Mouse (Mus musculus): ENCODE measurements around the gene Vegfc.

Vegfc gene

GRCm38 (mm10) chr8:54077271-54078120, at the start of gene Vegfc:
Gene Vegfc (plus strand): TSS chr8:54077606.
- peak; percentile 60 for DNase-seq (ENCODE audit: low spot score)

- no peak for DNase-seq (ENCODE audit: low spot score)
Measured at GRCm38 (mm10) chr8:54034584-54034983, 42.8 kb upstream of the Vegfc start.

- no peak for DNase-seq (ENCODE audit: low spot score)
Measured at GRCm38 (mm10) chr8:54042601-54043000, 34.8 kb upstream of the Vegfc start.

GRCm38 (mm10) chr8:54043468-54043867, 33.9 kb upstream of the Vegfc start:
- DNase-seq (ENCODE audit: low spot score): no peak

GRCm38 (mm10) chr8:54053210-54053609, 24.2 kb upstream of the Vegfc start:
- no peak for DNase-seq (ENCODE audit: low spot score)

GRCm38 (mm10) chr8:54065492-54065891, 11.9 kb upstream of the Vegfc start:
- no peak for DNase-seq (ENCODE audit: low spot score)

- DNase-seq (ENCODE audit: low spot score): no peak
Measured at GRCm38 (mm10) chr8:54076301-54076700, 1.1 kb upstream of the Vegfc start.

- DNase-seq (ENCODE audit: low spot score): peak; percentile 58
Measured at GRCm38 (mm10) chr8:54076791-54077270, 575 bp upstream of the Vegfc start.

- DNase-seq (ENCODE audit: low spot score): peak; percentile 11
Measured at GRCm38 (mm10) chr8:54078121-54078440, 675 bp downstream of the Vegfc start.

- DNase-seq (ENCODE audit: low spot score): no peak
Measured at GRCm38 (mm10) chr8:54079001-54079400, 1.6 kb downstream of the Vegfc start.

GRCm38 (mm10) chr8:54079601-54080000, 2.2 kb downstream of the Vegfc start:
- DNase-seq (ENCODE audit: low spot score): no peak

GRCm38 (mm10) chr8:54085896-54086295, 8.5 kb downstream of the Vegfc start:
- no peak for DNase-seq (ENCODE audit: low spot score)

- no peak for DNase-seq (ENCODE audit: low spot score)
Measured at GRCm38 (mm10) chr8:54087114-54087513, 9.7 kb downstream of the Vegfc start.

- no peak for DNase-seq (ENCODE audit: low spot score)
Measured at GRCm38 (mm10) chr8:54089204-54089603, 11.8 kb downstream of the Vegfc start.

GRCm38 (mm10) chr8:54089901-54090300, 12.5 kb downstream of the Vegfc start:
- no peak for DNase-seq (ENCODE audit: low spot score)

GRCm38 (mm10) chr8:54100058-54100457, 22.7 kb downstream of the Vegfc start:
- no peak for DNase-seq (ENCODE audit: low spot score)

GRCm38 (mm10) chr8:54114581-54114980, 37.2 kb downstream of the Vegfc start:
- no peak for DNase-seq (ENCODE audit: low spot score)

- DNase-seq (ENCODE audit: low spot score): no peak
Measured at GRCm38 (mm10) chr8:54120115-54120514, 42.7 kb downstream of the Vegfc start.

GRCm38 (mm10) chr8:54121942-54122341, 44.5 kb downstream of the Vegfc start:
- no peak for DNase-seq (ENCODE audit: low spot score)

GRCm38 (mm10) chr8:54122345-54122744, 44.9 kb downstream of the Vegfc start:
- DNase-seq (ENCODE audit: low spot score): no peak

- DNase-seq (ENCODE audit: low spot score): no peak
Measured at GRCm38 (mm10) chr8:54130558-54130957, 53.2 kb downstream of the Vegfc start.

GRCm38 (mm10) chr8:54153240-54153639, 75.8 kb downstream of the Vegfc start:
- no peak for DNase-seq (ENCODE audit: low spot score)

- DNase-seq (ENCODE audit: low spot score): no peak
Measured at GRCm38 (mm10) chr8:54163505-54163904, 86.1 kb downstream of the Vegfc start.

GRCm38 (mm10) chr8:54185336-54185735, 107.9 kb downstream of the Vegfc start:
- no peak for DNase-seq (ENCODE audit: low spot score)

Measured in yolk sac, embryonic 10.5 days (tissue).